Mouse (Mus musculus) hindbrain, embryonic 12.5 days (tissue): ENCODE data around the gene Chac1. TPM values are rescaled to one million over a fixed set of nuclear protein-coding genes. Genes with fewer than 3 reads are reported as not detected.

Source experiments
- ATAC-seq: fragments of 200-750 bp; cut with Nextera tagmentation; 2 replicates; pipeline ENCODE4 v1.8.0; 2017; ENCODE audit warnings: moderate TSS enrichment; ENCODE audit not compliant: low FRiP score
- H3K27ac ChIP-seq: fragments of 300-500 bp; sonication (generic); 2 replicates; pipeline ENCODE4 v1.5.1; 2016; ENCODE audit warnings: mild to moderate bottlenecking
- H3K27me3 ChIP-seq: fragments of 300-500 bp; sonication (generic); 2 replicates; pipeline ENCODE4 v1.6.1; 2016; ENCODE audit warnings: mild to moderate bottlenecking
- H3K36me3 ChIP-seq: fragments of 300-500 bp; sonication (generic); 2 replicates; pipeline ENCODE4 v1.6.1; 2016; ENCODE audit warnings: mild to moderate bottlenecking
- H3K4me1 ChIP-seq: fragments of 300-500 bp; sonication (generic); 2 replicates; pipeline ENCODE4 v1.6.1; 2016
- H3K4me2 ChIP-seq: fragments of 300-500 bp; sonication (generic); replicated peaks from 2 replicates; pipeline ENCODE4 v1.6.1; 2016; ENCODE audit warnings: mild to moderate bottlenecking
- H3K4me3 ChIP-seq: fragments of 300-500 bp; sonication (generic); 2 replicates; pipeline ENCODE4 v1.5.1; 2016; ENCODE audit warnings: mild to moderate bottlenecking
- H3K9ac ChIP-seq: fragments of 300-500 bp; sonication (generic); 2 replicates; pipeline ENCODE4 v1.6.1; 2016; ENCODE audit warnings: mild to moderate bottlenecking, moderate library complexity
- H3K9me3 ChIP-seq: fragments of 300-500 bp; sonication (generic); replicated peaks from 2 replicates; pipeline ENCODE4 v1.6.1; 2016; ENCODE audit warnings: mild to moderate bottlenecking
- WGBS: fragments of 180-500 bp; shearing (Covaris S2); methylation state at CpG from one replicate; pipeline ENCODE4 v1.1.7; 2016; 5-methylcytosine and 5-hydroxymethylcytosine counted together
- polyA plus RNA-seq: library from polyadenylated mRNA; unstranded; fragments of >200 nt; fragmentation: Nextera tagmentation; extraction: Ambion mirVana; gene quantifications from 2 replicates; pipeline ENCODE4 v1.2.1, GENCODE M21; 2016

The Chac1 gene
- polyA plus RNA-seq, 1 experiment from 2014 or later: 1.9 TPM

GRCm38 (mm10) chr2:119321771-119322586 lies 29.1 kb upstream of the Chac1 start:
- peaks cover 96% of the 10 kb centered on the region for H3K27me3 ChIP-seq
- H3K9ac ChIP-seq: peak overlapping the region; percentile 35
- peak overlapping the region; percentile 46; the same call in 1 of the 2 replicates for H3K27ac ChIP-seq
- peak overlapping the region; percentile 57 for H3K4me2 ChIP-seq
- 0 out of 2 replicates have a peak, but pooled peaks have one; percentile 2 for ATAC-seq
- H3K4me1 ChIP-seq: peaks cover 53% of the 10 kb centered on the region
- H3K4me3 ChIP-seq: peak overlapping the region; percentile 30
- no peaks in the 10 kb centered on the region for H3K36me3 ChIP-seq
- WGBS: 2% methylated on average over 47 of the region's 48 CpGs
- H3K9me3 ChIP-seq: no peaks in the 10 kb centered on the region

GRCm38 (mm10) chr2:119322587-119323300 lies 28.3 kb upstream of the Chac1 start:
- Histone ChIP-seq H3K9me3 (no peaks in the 10 kb centered on the region), H3K27me3 (peaks cover 96% of the 10 kb centered on the region), H3K4me3 (peak overlapping the region; percentile 30), H3K27ac (peak overlapping the region; percentile 30; the same call in 1 of the 2 replicates), H3K4me2 (peak overlapping the region; percentile 57), H3K36me3 (no peaks in the 10 kb centered on the region), H3K9ac (peak overlapping the region; percentile 35), H3K4me1 (peaks cover 56% of the 10 kb centered on the region)
- WGBS: 2% methylated on average over 39 of the region's 39 CpGs
- ATAC-seq: peak; percentile 79

- H3K36me3 ChIP-seq: no peaks in the 10 kb centered on the region
- no peak overlapping the region for H3K27ac ChIP-seq
- H3K9me3 ChIP-seq: no peaks in the 10 kb centered on the region
- H3K4me2 ChIP-seq: peak overlapping the region; percentile 72
- 3% methylated on average over 30 of the region's 32 CpGs for WGBS
- H3K4me1 ChIP-seq: peaks cover 60% of the 10 kb centered on the region
- H3K4me3 ChIP-seq: no peak overlapping the region
- ATAC-seq: no peak
- H3K9ac ChIP-seq: 0 out of 2 replicates have a peak overlapping the region, but pooled peaks have one; percentile 8
- H3K27me3 ChIP-seq: peaks cover 98% of the 10 kb centered on the region
Measured at GRCm38 (mm10) chr2:119323866-119324575, 27.0 kb upstream of the Chac1 start.

- Histone ChIP-seq H3K9ac (no peak overlapping the region), H3K9me3 (no peaks in the 10 kb centered on the region), H3K27me3 (peaks cover 99% of the 10 kb centered on the region), H3K36me3 (no peaks in the 10 kb centered on the region), H3K27ac (no peak overlapping the region), H3K4me2 (peak overlapping the region; percentile 72), H3K4me1 (peaks cover 63% of the 10 kb centered on the region), H3K4me3 (peak overlapping the region; percentile 38)
- peak; percentile 14; the same call in 1 of the 2 replicates for ATAC-seq
- under 1% methylated on average over 28 of the region's 32 CpGs for WGBS
Measured at GRCm38 (mm10) chr2:119324576-119325318, 26.3 kb upstream of the Chac1 start.

GRCm38 (mm10) chr2:119325568-119326143 lies 25.4 kb upstream of the Chac1 start, which contains the start of gene Dll4:
Gene Dll4, plus strand, starts transcription at chr2:119325784.
- no peaks in the 10 kb centered on the region for H3K9me3 ChIP-seq
- peak within 1 kb of the TSS; percentile 54; the same call in 1 of the 2 replicates for H3K9ac ChIP-seq
- peak within 1 kb of the TSS; percentile 38 for H3K4me3 ChIP-seq
- ATAC-seq: no peak
- H3K4me2 ChIP-seq: peak within 1 kb of the TSS; percentile 72
- H3K27me3 ChIP-seq: peaks cover 100% of the 10 kb centered on the region
- no peaks in the 10 kb centered on the region for H3K36me3 ChIP-seq
- WGBS: under 1% methylated on average over 33 of the region's 33 CpGs
- H3K4me1 ChIP-seq: peaks cover 63% of the 10 kb centered on the region
- H3K27ac ChIP-seq: no peak within 1 kb of the TSS

- peak overlapping the region; percentile 54 for H3K9ac ChIP-seq
Measured at GRCm38 (mm10) chr2:119326161-119327101, 24.6 kb upstream of the Chac1 start.

GRCm38 (mm10) chr2:119327102-119327480 lies 23.9 kb upstream of the Chac1 start:
- under 1% methylated on average over 30 of the region's 30 CpGs for WGBS
- Histone ChIP-seq H3K36me3 (no peaks in the 10 kb centered on the region), H3K4me3 (peak overlapping the region; percentile 38), H3K27me3 (peaks cover 100% of the 10 kb centered on the region), H3K4me1 (peaks cover 52% of the 10 kb centered on the region), H3K9me3 (no peaks in the 10 kb centered on the region), H3K4me2 (peak overlapping the region; percentile 72), H3K9ac (peak overlapping the region; percentile 54), H3K27ac (no peak overlapping the region)
- no peak for ATAC-seq

More at GRCm38 (mm10) chr2:119326161-119327101, 24.6 kb upstream of the Chac1 start:
- WGBS: under 1% methylated on average over 56 of the region's 61 CpGs
- Histone ChIP-seq H3K4me3 (peak overlapping the region; percentile 38), H3K9me3 (no peaks in the 10 kb centered on the region), H3K36me3 (no peaks in the 10 kb centered on the region), H3K27me3 (peaks cover 100% of the 10 kb centered on the region), H3K27ac (no peak overlapping the region), H3K4me2 (peak overlapping the region; percentile 72), H3K4me1 (peaks cover 59% of the 10 kb centered on the region)
- no peak for ATAC-seq

- H3K4me3 ChIP-seq: peak overlapping the region; percentile 38; the same call in 1 of the 2 replicates
- peaks cover 94% of the 10 kb centered on the region for H3K27me3 ChIP-seq
- peaks cover 44% of the 10 kb centered on the region for H3K4me1 ChIP-seq
- ATAC-seq: no peak
- H3K27ac ChIP-seq: no peak overlapping the region
- H3K36me3 ChIP-seq: no peaks in the 10 kb centered on the region
- H3K4me2 ChIP-seq: peak overlapping the region; percentile 72
- no peak overlapping the region for H3K9ac ChIP-seq
- H3K9me3 ChIP-seq: no peaks in the 10 kb centered on the region
- 16% methylated on average over 11 of the region's 11 CpGs for WGBS
Measured at GRCm38 (mm10) chr2:119327942-119328526, 23.0 kb upstream of the Chac1 start.

- Histone ChIP-seq H3K27me3 (peaks cover 89% of the 10 kb centered on the region), H3K27ac (no peak overlapping the region), H3K4me3 (0 out of 2 replicates have a peak overlapping the region, but pooled peaks have one; percentile 38), H3K4me1 (peaks cover 44% of the 10 kb centered on the region), H3K9me3 (no peaks in the 10 kb centered on the region), H3K4me2 (peak overlapping the region; percentile 72), H3K36me3 (no peaks in the 10 kb centered on the region), H3K9ac (no peak overlapping the region)
- ATAC-seq: no peak
- WGBS: 38% methylated on average over 5 of the region's 5 CpGs
Measured at GRCm38 (mm10) chr2:119328546-119328945, 22.5 kb upstream of the Chac1 start.
